Mouse (Mus musculus) CH12.LX (cell line): ENCODE measurements around the gene Cacybp. TPM values are rescaled to one million over a fixed set of nuclear protein-coding genes. Genes with fewer than 3 reads are reported as not detected.

Experiments
- DNase-seq: peaks from one replicate; pipeline ENCODE4 v3.0.0-alpha.2; 2013; ENCODE audit errors: extremely low read depth
- H3K27ac ChIP-seq: 2 replicates; pipeline ENCODE4 v1.5.1; 2012; ENCODE audit warnings: low read depth, mild to moderate bottlenecking, control low read depth, moderate library complexity; ENCODE audit not compliant: insufficient read depth
- H3K27me3 ChIP-seq: replicated peaks from 2 replicates; pipeline ENCODE3; 2012; ENCODE audit warnings: inconsistent platforms
- H3K36me3 ChIP-seq, 2 experiments: replicated peaks in 1 of 2; 2 replicates each; pipeline versions ENCODE3 to v1.6.1; 2012; ENCODE audit warnings: inconsistent platforms in 1 of 2, low read length in 1 of 2, mild to moderate bottlenecking in 1 of 2, mixed read lengths in 1 of 2, moderate library complexity in 1 of 2; ENCODE audit not compliant: control insufficient read depth in 1 of 2, insufficient read depth in 1 of 2
- H3K4me1 ChIP-seq, 2 experiments: 2 replicates each; pipeline ENCODE4 v1.6.1; 2012; ENCODE audit warnings: inconsistent platforms in 1 of 2, moderate library complexity in 1 of 2; ENCODE audit not compliant: insufficient read depth in 2 of 2, control insufficient read depth in 1 of 2
- H3K4me2 ChIP-seq: 2 replicates; pipeline ENCODE4 v1.6.1; 2012; ENCODE audit warnings: low read depth, mild to moderate bottlenecking, control low read depth; ENCODE audit not compliant: poor library complexity, insufficient read depth, severe bottlenecking
- H3K4me3 ChIP-seq, 3 experiments: fragments of 150-350 bp in 1 of 3; sonication (generic) in 1 of 3; replicated peaks in 1 of 3; 2 replicates each; pipeline versions ENCODE3 to v1.5.1; 2011 to 2012; ENCODE audit warnings: low read depth in 2 of 3, low read length in 2 of 3, mild to moderate bottlenecking in 2 of 3, moderate library complexity in 2 of 3, control low read depth in 1 of 3, improper control_type of control experiment in 1 of 3, inconsistent platforms in 1 of 3, mixed read lengths in 1 of 3; ENCODE audit not compliant: poor library complexity in 1 of 3
- H3K79me2 ChIP-seq: replicated peaks from 2 replicates; pipeline ENCODE4 v1.6.1; 2012; ENCODE audit warnings: mild to moderate bottlenecking, moderate library complexity; ENCODE audit not compliant: control insufficient read depth, poor library complexity, insufficient read depth, severe bottlenecking; ENCODE audit errors: extremely low read depth
- H3K9ac ChIP-seq: 2 replicates; pipeline ENCODE4 v1.6.1; 2012; ENCODE audit warnings: low read depth, mild to moderate bottlenecking, control low read depth, moderate library complexity; ENCODE audit not compliant: insufficient read depth
- H3K9me3 ChIP-seq: replicated peaks from 2 replicates; pipeline ENCODE3; 2012; ENCODE audit warnings: low read length, inconsistent platforms, mixed read lengths
- BHLHE40 ChIP-seq: IDR thresholded peaks from 2 replicates; pipeline ENCODE4 v1.6.1; 2011; ENCODE audit warnings: mild to moderate bottlenecking, low read depth, low read length, improper control_type of control experiment
- CHD2 ChIP-seq: IDR thresholded peaks from 2 replicates; pipeline ENCODE4 v1.6.1; 2011; ENCODE audit warnings: low read length, improper control_type of control experiment
- CTCF ChIP-seq, 2 experiments: IDR thresholded peaks in 1 of 2; conservative IDR thresholded peaks in 1 of 2; 2 replicates each; pipeline ENCODE4 v1.5.1; 2011 to 2012; ENCODE audit warnings: low read depth in 2 of 2, low read length in 2 of 2, improper control_type of control experiment in 1 of 2, inconsistent platforms in 1 of 2, mild to moderate bottlenecking in 1 of 2, moderate library complexity in 1 of 2
- E2F4 ChIP-seq: IDR thresholded peaks from 2 replicates; pipeline ENCODE4 v1.6.1; 2011; ENCODE audit warnings: low read depth, low read length, improper control_type of control experiment; ENCODE audit not compliant: insufficient replicate concordance
- ELF1 ChIP-seq: IDR thresholded peaks from 2 replicates; pipeline ENCODE4 v1.6.1; 2014; ENCODE audit warnings: low read depth, mild to moderate bottlenecking, inconsistent platforms, low read length, improper control_type of control experiment
- EP300 ChIP-seq: IDR thresholded peaks from 2 replicates; pipeline ENCODE4 v1.6.1; 2011; ENCODE audit warnings: low read length, improper control_type of control experiment
- ETS1 ChIP-seq: conservative IDR thresholded peaks from 2 replicates; pipeline ENCODE4 v1.6.1; 2012; ENCODE audit warnings: low read depth, mild to moderate bottlenecking, inconsistent platforms, low read length, improper control_type of control experiment, moderate library complexity
- GABPA ChIP-seq: IDR thresholded peaks from 2 replicates; pipeline ENCODE4 v1.6.1; 2012; ENCODE audit warnings: low read depth, low read length, improper control_type of control experiment, inconsistent platforms; ENCODE audit not compliant: insufficient replicate concordance
- HCFC1 ChIP-seq: IDR thresholded peaks from 2 replicates; pipeline ENCODE4 v1.6.1; 2012; ENCODE audit warnings: low read depth, mild to moderate bottlenecking, inconsistent platforms, low read length, improper control_type of control experiment
- IRF4 ChIP-seq: IDR thresholded peaks from 2 replicates; pipeline ENCODE4 v1.6.1; 2014; ENCODE audit warnings: low read depth, mild to moderate bottlenecking, inconsistent platforms, low read length, improper control_type of control experiment
- JUN ChIP-seq: IDR thresholded peaks from 2 replicates; pipeline ENCODE4 v1.6.1; 2011; ENCODE audit warnings: low read depth, mild to moderate bottlenecking, low read length, improper control_type of control experiment, moderate library complexity; ENCODE audit not compliant: insufficient read depth
- JUND ChIP-seq: conservative IDR thresholded peaks from 2 replicates; pipeline ENCODE4 v1.6.1; 2011; ENCODE audit warnings: low read depth, low read length, improper control_type of control experiment
- KAT2A ChIP-seq: IDR thresholded peaks from 2 replicates; pipeline ENCODE4 v1.6.1; 2012; ENCODE audit warnings: low read length, improper control_type of control experiment, inconsistent platforms; ENCODE audit not compliant: insufficient replicate concordance
- MAFK ChIP-seq: IDR thresholded peaks from 2 replicates; pipeline ENCODE4 v1.6.1; 2011; ENCODE audit warnings: low read length, improper control_type of control experiment; ENCODE audit not compliant: insufficient replicate concordance
- MAX ChIP-seq: IDR thresholded peaks from 2 replicates; pipeline ENCODE4 v1.6.1; 2011; ENCODE audit warnings: low read length, improper control_type of control experiment
- MAZ ChIP-seq: IDR thresholded peaks from 2 replicates; pipeline ENCODE4 v1.6.1; 2012; ENCODE audit warnings: low read depth, mild to moderate bottlenecking, inconsistent platforms, low read length, improper control_type of control experiment, moderate library complexity
- MEF2A ChIP-seq: IDR thresholded peaks from 2 replicates; pipeline ENCODE4 v1.6.1; 2014; ENCODE audit warnings: low read depth, mild to moderate bottlenecking, inconsistent platforms, low read length, improper control_type of control experiment, borderline replicate concordance
- MXI1 ChIP-seq: IDR thresholded peaks from 2 replicates; pipeline ENCODE4 v1.6.1; 2011; ENCODE audit warnings: mild to moderate bottlenecking, low read depth, low read length, improper control_type of control experiment
- NELFE ChIP-seq: IDR thresholded peaks from 2 replicates; pipeline ENCODE4 v1.6.1; 2011; ENCODE audit warnings: low read depth, low read length, improper control_type of control experiment
- NRF1 ChIP-seq: IDR thresholded peaks from 2 replicates; pipeline ENCODE4 v1.6.1; 2014; ENCODE audit warnings: low read depth, mild to moderate bottlenecking, inconsistent platforms, low read length, improper control_type of control experiment, moderate library complexity
- PAX5 ChIP-seq: IDR thresholded peaks from 2 replicates; pipeline ENCODE4 v1.6.1; 2012; ENCODE audit warnings: low read length, inconsistent platforms, mixed read lengths
- POLR2A ChIP-seq: IDR thresholded peaks from 2 replicates; pipeline ENCODE4 v1.6.1; 2011; ENCODE audit warnings: low read depth, mild to moderate bottlenecking, improper control_type of control experiment, low read length
- POLR2AphosphoS2 ChIP-seq: IDR thresholded peaks from 2 replicates; pipeline ENCODE4 v1.6.1; 2011; ENCODE audit warnings: low read depth, low read length, improper control_type of control experiment
- RAD21 ChIP-seq: IDR thresholded peaks from 2 replicates; pipeline ENCODE4 v1.6.1; 2011; ENCODE audit warnings: low read depth, mild to moderate bottlenecking, low read length, improper control_type of control experiment, moderate library complexity
- RCOR1 ChIP-seq: conservative IDR thresholded peaks from 2 replicates; pipeline ENCODE4 v1.6.1; 2012; ENCODE audit warnings: low read depth, mild to moderate bottlenecking, inconsistent platforms, low read length, improper control_type of control experiment
- SIN3A ChIP-seq: IDR thresholded peaks from 2 replicates; pipeline ENCODE4 v1.6.1; 2012; ENCODE audit warnings: low read length, improper control_type of control experiment, inconsistent platforms
- SMC3 ChIP-seq: IDR thresholded peaks from 2 replicates; pipeline ENCODE4 v1.6.1; 2011; ENCODE audit warnings: low read depth, low read length, improper control_type of control experiment
- TBP ChIP-seq: conservative IDR thresholded peaks from 2 replicates; pipeline ENCODE4 v1.6.1; 2011; ENCODE audit warnings: low read depth, low read length, improper control_type of control experiment
- UBTF ChIP-seq: IDR thresholded peaks from 2 replicates; pipeline ENCODE4 v1.6.1; 2012; ENCODE audit warnings: low read depth, mild to moderate bottlenecking, inconsistent platforms, low read length, improper control_type of control experiment, moderate library complexity
- USF1 ChIP-seq: IDR thresholded peaks from 2 replicates; pipeline ENCODE4 v1.6.1; 2014; ENCODE audit warnings: low read depth, mild to moderate bottlenecking, inconsistent platforms, low read length, improper control_type of control experiment
- USF2 ChIP-seq: conservative IDR thresholded peaks from 2 replicates; pipeline ENCODE4 v1.6.1; 2011; ENCODE audit warnings: low read depth, low read length, improper control_type of control experiment
- ZC3H11A ChIP-seq: IDR thresholded peaks from 2 replicates; pipeline ENCODE4 v1.6.1; 2012; ENCODE audit warnings: low read depth, mild to moderate bottlenecking, inconsistent platforms, low read length, improper control_type of control experiment
- ZKSCAN1 ChIP-seq: IDR thresholded peaks from 2 replicates; pipeline ENCODE4 v1.6.1; 2012; ENCODE audit warnings: low read depth, inconsistent platforms, low read length, improper control_type of control experiment, borderline replicate concordance
- ZNF384 ChIP-seq: IDR thresholded peaks from 2 replicates; pipeline ENCODE4 v1.6.1; 2012; ENCODE audit warnings: low read depth, low read length, improper control_type of control experiment, inconsistent platforms
- dilution Hi-C: fragments of 300-500 bp; cut with MboI; formaldehyde crosslinking; loops from 2 replicates; pipeline ENCODE4 v1.14.3; 2020; ENCODE audit warnings: low sequenced_read_pairs; ENCODE audit not compliant: extremely low pct_unique_long_range_greater_than_20kb, extremely low pct_ligation_motif_present
- in situ Hi-C: fragments of 300-500 bp; cut with MboI; formaldehyde crosslinking; loops from 3 replicates; pipeline ENCODE4 v1.14.3; 2019; ENCODE audit warnings: low sequenced_read_pairs, low pct_ligation_motif_present, low pct_unique_long_range_greater_than_20kb, mixed read lengths
- polyA plus RNA-seq: library from polyadenylated mRNA; unstranded; fragments of >175 nt; gene quantifications from 2 replicates; pipeline ENCODE4 v1.2.1, GENCODE M21; 2012; ENCODE audit warnings: low read depth; ENCODE audit not compliant: insufficient read length
- total RNA-seq, 2 experiments: library from RNA; depleted of rRNA; stranded (reverse); fragments of 300-350 nt in 1 of 2; fragments of >200 nt in 1 of 2; gene quantifications; 2 replicates each; pipeline ENCODE4 v1.2.3; 2012 to 2014

Cacybp gene
- total and polyA plus RNA-seq, 3 experiments = 130 to 390 (median 357) TPM

DNA sequence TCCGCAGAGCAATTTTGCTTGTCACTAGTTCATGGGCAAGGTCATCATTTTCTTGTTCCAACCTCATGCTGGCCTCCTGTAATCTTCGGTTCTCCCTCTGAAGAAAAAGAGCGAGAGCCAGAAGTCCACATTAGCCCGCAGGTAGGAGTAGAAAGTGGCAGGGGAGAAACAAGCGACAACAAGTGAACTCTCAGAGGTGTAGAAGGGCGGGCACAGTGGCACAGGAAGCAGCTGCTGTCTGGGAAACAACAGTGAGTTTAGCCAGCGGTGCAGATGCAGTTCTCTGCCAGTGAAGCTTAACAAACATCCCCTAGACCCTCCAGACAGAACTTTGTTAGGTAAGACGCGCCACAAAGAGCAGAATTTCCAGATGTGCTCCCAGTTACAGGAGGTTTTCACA, 34.8 kb upstream of the Cacybp start (continued):
- TF ChIP-seq MEF2A (no peak), NELFE (no peak), JUN (no peak), MXI1 (0 out of 2 replicates have a peak, but pooled peaks have one; percentile 30), ZKSCAN1 (no peak), SIN3A (peak; percentile 77; the same call in 1 of the 2 replicates), TBP (no peak), RAD21 (no peak), E2F4 (no peak), PAX5 (no peak), MAX (no peak), GABPA (no peak), UBTF (no peak), JUND (no peak), HCFC1 (no peak)

DNA sequence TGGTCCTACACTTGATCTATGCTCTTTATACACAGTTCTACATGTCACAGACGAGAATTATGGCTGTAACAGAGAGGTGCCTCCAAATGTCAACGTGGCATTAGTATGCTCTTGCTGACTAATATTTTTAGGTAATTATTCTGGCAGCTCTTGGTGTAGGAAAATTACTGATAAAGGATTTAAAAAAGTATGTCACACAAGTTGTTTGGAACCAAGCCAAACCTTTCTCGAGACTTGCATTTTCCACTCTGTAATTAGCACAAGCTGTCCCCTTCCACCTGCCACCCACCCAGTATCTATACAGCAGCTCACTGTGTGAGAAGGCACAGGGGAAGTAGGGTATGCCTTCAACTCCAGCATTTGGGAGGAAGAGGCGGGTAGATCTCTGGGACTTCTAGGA, 34.2 kb upstream of the Cacybp start:
- no peaks in the 10 kb centered on the region for H3K9me3 ChIP-seq
- H3K79me2 ChIP-seq = peaks cover 30% of the 10 kb centered on the region
- DNase-seq = peak; percentile 52
- peak overlapping the region; percentile 92 for H3K4me2 ChIP-seq
- H3K27me3 ChIP-seq = no peaks in the 10 kb centered on the region
- in situ Hi-C loops (loop anchor here (10.0 kb wide), 1 partner anchor 128 kb away; no protein-coding TSS in a partner anchor), dilution Hi-C loops (no loop called here)
- H3K4me1 ChIP-seq = peaks cover 2 to 76% of the 10 kb centered on the region in 2 experiments; a peak in 3 of 4 replicates
- peak overlapping the region; percentile 45 for H3K9ac ChIP-seq
- H3K27ac ChIP-seq = peak overlapping the region; percentile 71
- H3K36me3 ChIP-seq = peaks cover 0 to 8% of the 10 kb centered on the region in 2 experiments
- H3K4me3 ChIP-seq = peak overlapping the region; percentile 31 to 41 (median 38)
- no peak for TF ChIP-seq SMC3
- TF ChIP-seq NELFE = no peak
- no peak for TF ChIP-seq MAZ
- TF ChIP-seq SIN3A = no peak
- TF ChIP-seq USF1 = no peak
- TF ChIP-seq UBTF = no peak
- TF ChIP-seq POLR2A = no peak; the same call in 1 of the 2 replicates
- TF ChIP-seq ZKSCAN1 = no peak
- no peak for TF ChIP-seq TBP
- no peak; the same call in 1 of the 2 replicates for TF ChIP-seq MEF2A
- no peak for TF ChIP-seq E2F4
- TF ChIP-seq RCOR1 = peak; percentile 62; the same call in 1 of the 2 replicates
- TF ChIP-seq ZC3H11A = no peak
- peak; percentile 39; the same call in 1 of the 2 replicates for TF ChIP-seq ETS1
- TF ChIP-seq USF2 = no peak
- no peak for TF ChIP-seq JUN
- no peak; the same call in 1 of the 2 replicates for TF ChIP-seq BHLHE40
- no peak for TF ChIP-seq CHD2
- no peak for TF ChIP-seq RAD21
- peak; percentile 67; the same call in 1 of the 2 replicates for TF ChIP-seq EP300
- 0 out of 2 replicates have a peak, but pooled peaks have one; percentile 18 for TF ChIP-seq NRF1
- TF ChIP-seq PAX5 = no peak
- TF ChIP-seq KAT2A = no peak
- no peak for TF ChIP-seq POLR2AphosphoS2
- peak; percentile 12; the same call in 1 of the 2 replicates for TF ChIP-seq MAX
- TF ChIP-seq MXI1 = 0 out of 2 replicates have a peak, but pooled peaks have one; percentile 39
- peak; percentile 43; the same call in 1 of the 2 replicates for TF ChIP-seq IRF4
- no peak for TF ChIP-seq CTCF (conservative IDR thresholded peaks at IDR 0.05 in 1 of 2, IDR thresholded peaks at IDR 0.05 in 1 of 2; ENCODE audit: low read depth in 2 of 2, low read length in 2 of 2)
- no peak for TF ChIP-seq GABPA
- no peak for TF ChIP-seq ELF1
- TF ChIP-seq MAFK = 0 out of 2 replicates have a peak, but pooled peaks have one; percentile 54
- no peak for TF ChIP-seq ZNF384
